Mouse (Mus musculus) spleen, postnatal 10 days (tissue): ENCODE measurements around the gene Chfr.
"Not testable (repeated sequence)": the region's sequence is repeated elsewhere in the genome, so short reads cannot be mapped to it uniquely, and the experiment has no call there.

Source experiments
- DNase-seq, 2 experiments: peaks; one replicate each; pipeline ENCODE4 v3.0.0; 2021 to 2022; ENCODE audit warnings: low spot score in 2 of 2

The Chfr gene

DNA sequence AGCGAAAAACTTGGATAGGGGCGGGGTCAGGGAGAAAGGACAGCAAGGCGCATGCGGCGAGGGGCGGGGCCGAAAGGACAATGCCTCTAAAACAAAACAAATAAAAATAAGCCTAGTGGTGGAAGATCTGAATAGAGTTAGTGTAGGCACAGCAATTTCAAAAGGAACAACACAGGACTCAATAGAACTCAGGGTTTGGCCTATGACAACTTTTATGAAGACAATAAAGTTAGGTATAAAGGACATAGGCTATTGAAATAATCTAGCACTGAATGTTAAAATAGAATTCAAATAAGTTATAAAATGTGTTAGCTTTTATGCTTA lies 27.4 kb upstream of the Chfr start:
- DNase-seq = no peak

DNA sequence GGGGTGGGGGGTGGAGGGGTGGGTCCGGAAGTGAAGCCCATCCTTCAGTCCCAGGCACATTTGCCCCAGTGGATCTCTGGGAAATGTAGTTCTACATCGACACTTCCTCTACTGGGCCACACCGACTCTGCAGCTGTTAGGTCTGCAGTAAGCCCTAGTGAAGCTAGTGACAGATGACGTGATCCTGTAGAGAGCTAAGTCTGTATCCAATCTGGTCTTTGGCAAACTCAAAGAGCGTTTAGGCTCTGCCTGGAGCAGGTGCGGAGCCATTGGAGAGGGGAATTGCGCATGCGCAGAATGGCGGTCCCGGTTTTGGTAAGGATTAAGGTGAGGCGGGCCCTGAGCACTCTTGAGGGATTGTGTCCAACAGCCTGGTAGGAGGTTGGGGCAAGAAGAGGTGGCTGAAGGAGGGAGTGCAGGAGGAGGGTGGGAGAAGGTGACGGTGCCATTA lies 25.6 kb upstream of the Chfr start, which contains the start of gene Zfp605:
Gene Zfp605 (plus strand): TSS at position 102 of the 451 bp plus-strand sequence.
- DNase-seq = peak; percentile 81 to 88

DNA sequence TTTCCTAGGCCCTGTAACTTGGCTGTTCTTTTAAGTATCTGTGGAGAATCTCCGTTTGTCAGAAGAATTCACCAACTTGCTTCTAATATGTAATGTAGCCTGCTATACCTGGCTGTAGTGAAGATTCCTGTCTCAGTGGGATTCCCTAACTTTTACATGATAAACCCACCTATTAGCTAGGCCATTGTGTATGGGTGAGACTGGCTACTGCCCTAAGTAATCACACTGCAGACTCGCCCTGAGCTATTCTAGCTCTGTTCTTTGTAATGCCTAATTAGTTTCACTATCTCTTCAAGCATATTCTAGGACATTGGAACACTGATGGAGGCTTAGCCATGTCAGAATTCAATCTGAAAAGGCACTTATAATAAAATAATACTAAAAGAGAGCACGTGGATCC lies 13.3 kb upstream of the Chfr start:
- DNase-seq = not testable (repeated sequence)

DNA sequence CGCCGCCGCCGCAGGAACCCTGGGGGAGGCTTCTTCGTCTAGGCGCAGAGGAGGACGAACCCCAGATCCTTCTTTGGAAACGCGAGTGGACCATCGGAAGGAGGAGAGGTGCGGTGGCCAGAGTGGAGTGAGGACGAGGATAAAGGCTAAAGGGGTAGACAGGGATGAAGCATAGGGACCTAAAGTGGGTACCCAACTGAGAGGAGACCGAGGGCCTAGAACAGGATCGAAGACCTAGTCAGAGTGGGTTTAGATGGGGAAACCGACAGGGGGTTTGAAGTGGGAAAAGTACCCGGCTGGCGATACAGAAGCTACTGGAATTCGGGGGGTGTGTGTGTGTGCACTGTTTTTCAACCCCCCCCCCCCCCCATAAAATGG lies 434 bp downstream of the Chfr start:
- no peak for DNase-seq

DNA sequence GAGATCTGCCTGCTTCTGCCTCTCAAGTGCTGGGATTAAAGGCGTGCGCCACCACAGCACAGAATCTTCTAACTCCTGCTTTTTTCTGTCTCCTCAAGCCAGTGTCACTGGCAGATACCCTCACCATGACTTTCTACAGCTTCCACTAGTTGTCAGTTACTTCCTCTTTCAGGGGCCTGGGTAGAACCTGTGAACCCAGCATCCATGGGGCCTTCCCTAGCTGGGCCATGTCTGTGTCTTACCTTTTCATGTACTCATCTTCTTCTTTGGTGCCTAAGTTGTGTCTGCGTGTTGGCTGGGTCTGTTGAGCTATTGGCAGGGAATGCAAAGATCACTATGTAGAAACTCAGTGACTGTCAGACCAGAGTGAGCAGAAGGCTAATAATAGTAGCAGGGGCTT lies 2.2 kb downstream of the Chfr start:
- no peak for DNase-seq

DNA sequence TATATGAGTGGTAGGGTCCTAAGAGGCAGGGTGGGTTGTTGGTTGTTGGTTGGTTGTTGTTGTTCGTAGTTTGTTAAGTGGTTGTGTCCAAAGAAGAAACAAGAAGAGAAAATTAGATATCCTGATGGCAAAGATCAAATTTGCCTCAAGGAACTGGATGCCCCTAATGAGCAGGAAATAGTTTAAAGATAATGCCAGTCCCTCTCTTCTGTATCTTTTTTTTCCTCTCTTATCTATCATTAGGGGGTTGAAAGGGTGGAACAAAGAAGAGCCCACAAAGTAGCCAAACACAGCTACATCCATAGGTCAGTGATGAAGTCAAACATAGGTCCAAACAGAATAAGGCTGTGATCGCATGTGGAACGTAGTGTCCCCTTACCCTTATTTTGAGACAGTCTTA lies 3.7 kb downstream of the Chfr start:
- no peak for DNase-seq

DNA sequence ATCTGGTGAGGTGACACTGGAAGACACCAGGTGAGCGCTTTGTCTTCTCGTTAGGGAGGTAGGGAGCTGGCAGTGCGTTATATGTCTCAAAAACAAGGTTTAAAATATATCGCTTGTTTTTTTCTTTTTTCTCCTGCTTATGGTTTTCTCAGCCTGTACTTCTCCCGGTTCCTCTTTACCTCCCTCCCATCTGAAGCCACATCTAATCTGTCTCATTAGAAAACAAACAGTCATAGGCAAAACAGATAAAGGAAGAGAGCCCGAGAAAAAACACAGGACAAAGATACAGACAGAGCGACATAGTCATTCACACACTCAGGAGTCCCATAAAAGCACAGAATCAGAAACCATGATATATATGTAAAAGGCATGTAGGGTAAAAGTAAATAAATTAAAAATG lies 4.8 kb downstream of the Chfr start:
- no peak for DNase-seq

DNA sequence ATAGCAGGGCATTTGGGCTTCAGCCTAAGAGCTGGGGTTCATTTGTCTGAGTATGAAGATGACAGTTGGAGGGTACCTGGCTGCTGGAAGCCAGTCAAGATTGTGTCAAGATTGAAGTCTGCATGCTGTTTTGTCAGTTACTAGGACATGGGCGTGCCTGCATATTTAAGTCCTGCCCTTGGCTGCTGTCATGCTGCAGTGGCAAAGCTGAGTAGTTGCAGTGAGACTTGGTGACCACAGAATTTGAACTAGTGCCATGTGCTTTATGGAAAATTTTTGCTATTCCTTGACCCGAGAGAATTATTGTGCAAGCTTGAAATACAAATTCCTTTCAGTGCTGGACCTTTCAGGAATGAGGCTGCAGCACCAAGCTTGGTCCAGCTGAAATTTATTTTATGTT lies 6.7 kb downstream of the Chfr start:
- no peak for DNase-seq

DNA sequence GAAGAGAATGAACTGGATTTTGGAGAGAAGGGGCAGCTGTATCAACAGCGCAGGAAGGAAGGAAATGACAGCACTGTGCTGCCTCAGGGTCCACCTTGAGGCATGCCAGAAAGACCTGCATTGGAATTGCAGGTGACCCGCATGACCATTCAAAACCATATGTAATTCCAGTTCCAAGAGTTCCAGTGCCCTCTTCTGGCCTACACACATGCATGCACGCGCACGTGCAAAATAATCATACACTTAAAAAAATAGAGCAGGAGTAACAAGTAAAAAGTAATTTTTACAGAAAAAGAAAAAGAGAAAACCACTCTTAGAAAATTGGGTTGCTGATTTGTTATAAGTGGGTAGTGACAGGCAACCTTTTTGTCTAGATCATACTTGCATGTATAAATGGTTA lies 7.4 kb downstream of the Chfr start:
- no peak for DNase-seq

DNA sequence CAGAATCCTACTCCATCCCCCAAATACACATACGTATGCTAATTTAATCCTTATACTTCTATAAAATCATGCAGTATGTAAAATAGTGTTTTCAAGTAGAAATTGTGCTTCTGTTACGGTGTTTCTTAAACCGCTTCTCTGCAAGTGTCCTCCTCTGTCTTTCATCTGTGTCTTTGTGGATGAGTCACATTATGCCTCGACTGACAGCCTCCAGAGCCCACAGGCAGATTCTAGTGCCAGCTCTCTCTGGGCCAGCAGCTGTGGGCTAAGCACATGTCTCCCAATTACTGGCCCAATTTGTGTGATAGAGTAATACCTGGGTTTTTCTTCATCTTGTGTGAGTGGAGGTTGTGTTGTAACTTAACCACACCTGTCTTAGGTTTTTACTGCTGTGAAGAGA lies 33.7 kb downstream of the Chfr start:
- no peak for DNase-seq

DNA sequence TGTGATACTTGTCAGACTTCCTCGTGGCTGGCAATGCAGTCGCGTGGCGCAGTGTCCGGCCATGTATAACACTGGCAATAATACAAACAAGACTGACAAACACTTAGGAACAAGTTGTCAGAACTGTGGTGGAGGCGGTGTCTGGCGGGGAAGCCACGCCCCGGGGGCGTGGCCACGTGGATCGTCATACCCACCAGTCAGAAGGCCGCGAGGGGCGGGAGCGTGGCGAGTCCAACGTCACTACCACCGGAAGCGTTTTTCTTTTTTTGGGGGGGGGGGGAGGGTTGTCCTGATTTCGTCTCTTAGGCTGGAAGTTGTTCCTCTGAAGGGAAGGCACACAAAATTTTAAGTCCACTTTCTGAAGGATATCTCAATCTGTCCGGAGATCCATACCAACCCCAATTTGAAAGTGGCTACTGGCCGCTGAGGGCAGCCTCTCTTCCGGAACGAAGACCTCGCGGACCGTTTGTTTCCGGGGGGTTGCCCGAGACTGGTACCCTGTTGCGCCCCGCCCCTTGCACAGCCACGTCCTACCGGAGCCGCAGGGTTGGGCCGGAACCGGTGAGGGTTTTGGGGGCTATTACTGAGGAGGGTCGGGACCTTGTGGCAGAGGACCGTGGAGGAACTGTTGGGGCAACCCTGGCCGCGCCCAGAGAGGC lies 40.8 kb downstream of the Chfr start, which contains the start of gene Golga3:
Gene Golga3 (plus strand): TSS at position 340 of the 659 bp plus-strand sequence.
- peak; percentile 88 to 96 for DNase-seq

DNA sequence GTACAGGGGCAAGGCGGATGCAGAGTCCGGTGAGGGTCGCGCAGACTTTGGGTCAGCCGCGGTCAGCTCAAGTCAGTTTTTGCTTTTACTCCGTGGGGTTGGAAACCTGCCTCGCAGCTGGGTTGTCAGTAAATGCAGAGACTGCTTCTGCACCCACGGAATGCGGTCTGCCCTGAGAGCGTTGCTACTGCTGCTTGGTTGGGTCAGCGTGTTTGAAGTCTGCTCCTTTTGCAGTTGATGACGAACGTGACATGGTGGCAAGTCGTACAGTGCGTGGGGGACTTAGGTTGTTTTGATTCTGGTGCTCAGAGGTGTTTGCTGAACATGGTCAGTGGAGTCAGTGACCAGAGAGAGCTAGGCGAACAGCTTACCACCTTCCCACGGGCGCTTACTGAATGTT lies 41.4 kb downstream of the Chfr start:
- no peak for DNase-seq

DNA sequence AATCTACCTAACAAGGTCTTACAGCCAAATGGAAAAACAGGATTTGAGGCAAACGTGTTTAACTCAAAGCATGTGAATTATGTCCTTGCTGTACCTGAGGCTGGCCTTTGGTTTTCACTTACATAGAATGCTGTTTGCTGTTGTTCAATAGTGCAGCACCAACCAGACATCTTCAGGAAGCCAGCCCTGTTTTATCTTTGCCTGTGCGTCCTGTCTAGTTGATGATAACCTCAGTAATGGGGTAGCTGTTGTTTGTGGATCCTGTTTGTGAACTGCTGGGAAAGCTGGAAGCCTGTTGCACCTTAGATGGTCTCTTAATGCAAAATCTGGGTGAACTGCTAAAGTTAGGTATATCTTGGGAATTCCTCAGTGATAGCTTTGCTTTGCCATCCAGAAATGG lies 43.0 kb downstream of the Chfr start:
- no peak for DNase-seq

DNA sequence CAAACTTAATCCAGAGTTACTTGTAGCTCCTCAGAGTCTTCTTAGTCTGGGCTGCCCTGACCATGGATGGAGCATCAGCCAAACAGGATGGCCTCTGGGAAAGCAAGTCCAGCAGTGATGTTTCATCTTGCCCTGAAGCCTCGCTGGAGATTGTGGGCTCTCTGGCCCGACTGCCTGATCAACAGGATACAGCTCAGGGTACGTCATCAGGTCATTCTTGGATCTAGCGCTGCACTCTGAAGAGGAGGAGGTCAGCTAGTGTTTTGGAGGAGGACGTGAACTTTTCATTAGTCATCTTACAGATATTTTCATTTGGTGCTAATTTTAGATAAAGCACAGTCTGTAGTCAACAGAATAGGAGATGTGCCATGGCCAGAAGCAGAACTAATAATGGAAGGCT lies 46.1 kb downstream of the Chfr start:
- DNase-seq = no peak

DNA sequence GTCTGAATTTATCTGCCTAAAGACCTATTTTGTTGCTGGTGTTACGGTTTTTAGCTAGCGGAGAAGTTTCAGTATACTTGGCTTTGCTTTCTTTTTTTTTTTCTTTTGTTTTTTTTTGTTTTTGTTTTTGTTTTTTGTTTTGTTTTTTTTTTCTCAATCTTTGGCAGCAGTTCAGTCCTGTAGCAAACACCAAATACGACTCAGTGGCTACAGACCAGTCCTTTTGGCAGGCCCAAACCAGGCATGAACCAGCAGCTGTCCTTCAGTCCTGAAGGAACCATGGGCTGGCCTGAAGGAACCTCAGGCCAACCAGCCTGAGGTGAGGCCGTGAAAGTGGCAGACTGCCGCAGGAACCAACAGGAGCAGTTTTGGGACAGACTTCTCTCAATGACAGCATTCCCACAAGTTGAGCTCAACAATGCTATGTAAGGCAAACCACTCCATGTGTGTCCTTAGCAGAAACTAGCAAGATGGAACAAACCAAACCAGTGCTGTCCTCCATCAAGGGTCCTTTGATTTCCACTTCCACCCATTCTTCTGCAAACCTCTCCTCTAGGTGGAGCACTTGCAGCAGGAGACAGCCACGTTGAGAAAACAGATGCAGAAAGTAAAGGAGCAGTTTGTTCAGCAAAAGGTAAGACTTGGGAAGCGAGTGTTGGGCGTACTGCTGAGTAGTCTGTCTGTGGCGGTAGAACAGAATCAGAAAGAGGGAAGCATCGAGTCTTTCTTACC lies 67.7 kb downstream of the Chfr start:
- peak in 1 of 2 experiments; percentile 27 for DNase-seq

DNA sequence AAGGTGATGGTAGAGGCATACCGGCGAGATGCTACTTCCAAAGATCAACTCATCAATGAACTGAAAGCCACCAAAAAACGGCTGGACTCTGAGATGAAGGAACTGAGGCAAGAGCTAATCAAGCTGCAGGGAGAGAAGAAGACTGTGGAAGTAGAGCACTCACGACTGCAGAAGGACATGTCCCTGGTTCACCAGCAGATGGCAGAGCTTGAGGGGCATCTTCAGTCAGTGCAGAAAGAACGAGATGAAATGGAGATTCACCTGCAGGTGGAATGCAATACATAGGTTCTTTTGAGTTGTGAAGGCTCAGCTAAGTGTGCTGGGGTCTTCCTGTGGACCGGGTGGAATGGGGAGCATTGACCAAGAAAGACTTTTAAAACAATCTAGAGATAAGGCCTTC lies 69.1 kb downstream of the Chfr start:
- peak in 1 of 2 experiments; percentile 42 for DNase-seq

DNA sequence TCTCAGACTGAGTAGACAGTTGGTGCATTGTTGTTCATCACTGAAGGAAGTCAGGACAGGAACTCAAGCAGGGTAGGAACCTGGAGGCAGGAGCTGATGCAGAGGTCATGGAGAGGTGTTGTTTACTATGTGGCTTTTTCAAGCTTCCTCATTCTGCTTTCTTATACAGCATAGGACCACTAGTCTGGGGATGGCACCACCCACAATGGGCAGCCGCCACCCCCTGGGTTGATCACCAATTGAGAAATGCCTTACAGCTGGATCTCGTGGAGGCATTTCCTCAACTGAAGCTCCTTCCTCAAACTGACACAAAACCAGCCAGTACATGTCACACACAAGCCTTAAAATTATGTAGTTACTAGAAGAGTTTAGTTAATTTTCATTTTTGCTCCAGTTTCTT lies 75.7 kb downstream of the Chfr start:
- DNase-seq = no peak

DNA sequence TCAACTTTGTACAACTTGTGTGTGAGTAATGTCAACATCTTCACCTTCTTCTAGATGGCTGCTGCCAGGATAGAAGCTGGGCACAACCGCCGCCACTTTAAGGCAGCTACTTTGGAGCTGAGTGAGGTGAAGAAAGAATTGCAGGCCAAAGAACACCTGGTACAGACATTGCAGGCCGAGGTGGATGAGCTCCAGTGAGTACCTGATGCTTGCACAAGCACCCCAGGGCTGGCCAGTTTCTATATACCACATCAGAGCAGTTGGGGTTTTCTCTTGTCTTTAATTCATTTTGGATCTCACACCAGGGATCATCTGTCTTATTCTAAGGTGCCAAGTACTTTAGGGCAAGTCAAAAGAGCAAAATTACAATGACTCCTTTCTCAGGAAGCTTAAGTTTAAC lies 81.1 kb downstream of the Chfr start:
- no peak for DNase-seq

DNA sequence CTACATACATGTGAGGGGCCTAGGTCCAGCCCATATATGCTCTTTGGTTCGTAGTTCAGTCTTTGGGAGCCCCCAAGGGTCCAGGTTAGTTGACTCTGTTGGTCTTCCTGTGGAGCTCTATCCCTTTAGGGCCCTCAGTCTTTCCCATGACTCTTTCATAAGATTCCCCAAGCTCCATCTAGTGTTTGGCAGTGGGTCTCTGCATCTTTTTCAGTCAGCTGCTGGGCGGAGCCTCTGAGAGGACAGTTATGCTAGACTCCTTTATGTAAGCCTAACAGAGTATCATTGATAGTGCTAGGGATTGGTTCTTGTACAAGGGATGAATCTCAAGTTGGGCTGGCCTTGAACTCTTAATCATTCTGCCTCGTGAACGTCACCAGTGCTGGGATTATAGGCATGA lies 84.7 kb downstream of the Chfr start:
- DNase-seq = no peak
